Comparison of ENCODE assay signal across 28 mouse cellular contexts in the genomic region with DNA sequence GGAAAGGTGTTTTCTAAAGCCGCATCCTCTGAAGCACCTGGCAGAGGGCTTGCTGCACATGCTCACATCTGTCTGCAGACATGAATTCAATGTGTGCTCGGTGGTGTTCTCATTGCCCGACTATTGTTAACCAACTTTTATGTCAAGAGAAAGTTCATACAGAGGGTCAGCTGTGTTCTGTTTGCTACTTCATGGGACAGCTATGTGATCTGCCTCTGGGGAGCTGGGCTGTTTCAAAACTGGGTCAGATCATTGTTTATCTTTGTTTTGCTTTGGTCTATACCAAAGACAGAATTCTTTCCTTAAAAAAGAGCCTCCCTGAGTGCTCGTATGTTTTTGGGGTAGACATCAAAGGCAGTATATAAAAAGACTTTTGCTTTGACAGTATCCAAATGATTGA.
DNase-seq lines count a peak whose midpoint lies in the region; ATAC-seq and TF ChIP-seq lines count a peak whose summit lies in the region.
"Had no signal": no experiment of that assay in that cellular context is flagged by ENCODE, and none has a peak within 500 bp of the region (broad histone marks: within the 10 kb centered on the region; RNA-seq: fewer than 3 reads in every experiment).

No protein-coding gene starts in this region.

- no peaks in the 10 kb centered on the region for H3K36me3 ChIP-seq in liver, postnatal 0 days (replicated peaks; ENCODE audit: insufficient read depth, low read length)
- no peaks in the 10 kb centered on the region for H3K36me3 ChIP-seq in liver, embryonic 11.5 days (ENCODE audit: control insufficient read depth, insufficient read depth, low read length)
- H3K36me3 ChIP-seq: embryonic facial prominence, embryonic 12.5 days; embryonic facial prominence, embryonic 15.5 days; G1E; heart, embryonic 12.5 days; heart, embryonic 15.5 days had no signal

- H3K27ac ChIP-seq in gastrocnemius, adult 2 months = peak overlapping the region; percentile 74
- no peak overlapping the region for H3K27ac ChIP-seq in liver, postnatal 0 days (ENCODE audit: low read depth)
- no peak overlapping the region for H3K27ac ChIP-seq in liver, embryonic 11.5 days (ENCODE audit: low read depth, low read length)
- H3K27ac ChIP-seq: embryonic facial prominence, embryonic 12.5 days; embryonic facial prominence, embryonic 15.5 days; heart, embryonic 15.5 days; hindbrain, embryonic 14.5 days; hindbrain, postnatal 0 days had no signal

- no peaks in the 10 kb centered on the region; the same call in 1 of the 2 replicates for H3K4me1 ChIP-seq in liver, postnatal 0 days (ENCODE audit: insufficient read depth)
- peaks cover 12% of the 10 kb centered on the region for H3K4me1 ChIP-seq in liver, embryonic 11.5 days (replicated peaks; ENCODE audit: control insufficient read depth, insufficient read depth, low read length)

- no peak overlapping the region for H3K4me2 ChIP-seq in liver, postnatal 0 days (ENCODE audit: low read depth, low read length)
- no peak overlapping the region for H3K4me2 ChIP-seq in liver, embryonic 11.5 days
- H3K4me2 ChIP-seq: embryonic facial prominence, embryonic 12.5 days; embryonic facial prominence, embryonic 15.5 days; heart, embryonic 12.5 days; heart, embryonic 15.5 days; hindbrain, embryonic 14.5 days had no signal

- TF ChIP-seq EP300 in liver, postnatal 0 days (IDR thresholded peaks at IDR 0.05; ENCODE audit: low read depth) = no peak

- no peak overlapping the region for H3K9ac ChIP-seq in liver, postnatal 0 days (replicated peaks)
- no peak overlapping the region for H3K9ac ChIP-seq in liver, embryonic 11.5 days (ENCODE audit: low read depth, low read length)
- H3K9ac ChIP-seq: embryonic facial prominence, embryonic 12.5 days; embryonic facial prominence, embryonic 15.5 days; forebrain, postnatal 0 days; heart, embryonic 12.5 days; heart, embryonic 15.5 days; hindbrain, embryonic 14.5 days had no signal

- TF ChIP-seq CTCF in gastrocnemius, adult 2 months (IDR thresholded peaks at IDR 0.05) = no peak
- TF ChIP-seq CTCF in liver, postnatal 0 days (IDR thresholded peaks at IDR 0.05; ENCODE audit: low read depth) = no peak

- intact Hi-C loops in gastrocnemius, adult 2 months (cut with DNase I) = no loop called here
- intact Hi-C loops in gastrocnemius, postnatal 36 days (cut with DNase I) = no loop called here

- H3K4me3 ChIP-seq in gastrocnemius, adult 2 months = no peak overlapping the region
- H3K4me3 ChIP-seq in liver, postnatal 0 days (ENCODE audit: low read depth, low read length) = no peak overlapping the region
- no peak overlapping the region for H3K4me3 ChIP-seq in liver, embryonic 11.5 days (ENCODE audit: low read depth, low read length)
- H3K4me3 ChIP-seq: embryonic facial prominence, embryonic 12.5 days; embryonic facial prominence, embryonic 15.5 days; heart, embryonic 12.5 days; heart, embryonic 15.5 days had no signal

- ATAC-seq in liver, postnatal 0 days = peak; percentile 58; the same call in 1 of the 2 replicates
- no peak for ATAC-seq in liver, embryonic 11.5 days (replicated peaks; ENCODE audit: low FRiP score)
- ATAC-seq: forebrain, embryonic 14.5 days; forebrain, postnatal 0 days; hindbrain, postnatal 0 days; inflammation-experienced regulatory T-cells, adult 6 months; intestine, postnatal 0 days; Patski had no signal

- H3K27me3 ChIP-seq in liver, postnatal 0 days (ENCODE audit: insufficient read depth, low read length) = no peaks in the 10 kb centered on the region
- H3K27me3 ChIP-seq in liver, embryonic 11.5 days (replicated peaks; ENCODE audit: control insufficient read depth, insufficient read depth, low read length) = no peaks in the 10 kb centered on the region
- H3K27me3 ChIP-seq: CH12.LX; embryonic facial prominence, embryonic 12.5 days; embryonic facial prominence, embryonic 15.5 days; heart, embryonic 12.5 days; heart, embryonic 15.5 days; Patski had no signal

- DNase-seq in gastrocnemius, adult 2 months = no peak
- DNase-seq in gastrocnemius, postnatal 36 days = no peak
- no peak for DNase-seq in liver, postnatal 0 days
- DNase-seq in liver, embryonic 11.5 days (ENCODE audit: low spot score) = no peak
- peak; percentile 24 for DNase-seq in adipocyte (ENCODE audit: low spot score)
- no peak for DNase-seq in urinary bladder, postnatal 4 days (ENCODE audit: low spot score in 2 of 2)
- DNase-seq: adrenal gland, adult 2 months; adrenal gland, postnatal 14 days; B cell, adult 2 months; cerebellum, adult 11 months; cerebellum, adult 2 months; cerebellum, adult 9-11 months; cerebellum, postnatal 25 days; forebrain, postnatal 0 days; gastrocnemius, postnatal 10 days; heart, postnatal 36 days had no signal

- WGBS in liver, postnatal 0 days (ENCODE audit: insufficient replicate concordance) = 77% methylated on average over 4 of the region's 4 CpGs
- WGBS in liver, embryonic 11.5 days = 90% methylated on average over 4 of the region's 4 CpGs

- no peaks in the 10 kb centered on the region for H3K9me3 ChIP-seq in liver, postnatal 0 days (ENCODE audit: low read length)
- no peaks in the 10 kb centered on the region for H3K9me3 ChIP-seq in liver, embryonic 11.5 days (ENCODE audit: control insufficient read depth, low read length)
- H3K9me3 ChIP-seq: embryonic facial prominence, embryonic 12.5 days; embryonic facial prominence, embryonic 15.5 days; heart, embryonic 12.5 days; heart, embryonic 15.5 days had no signal
